Mouse (Mus musculus) heart, adult 2 months (tissue): ENCODE measurements around the gene Ifit1bl2.

Source experiments
- CTCF ChIP-seq: fragments of 200-600 bp; IDR thresholded peaks from 2 replicates; pipeline ENCODE4 v1.8.1; 2022; ENCODE audit warnings: antibody characterized with exemption, mild to moderate bottlenecking, moderate library complexity
- EP300 ChIP-seq: fragments of 200-500 bp; IDR thresholded peaks from 2 replicates; pipeline ENCODE4 v1.6.1; 2011; ENCODE audit warnings: low read depth, low read length, control low read depth; ENCODE audit not compliant: insufficient read depth
- POLR2A ChIP-seq: fragments of 200-500 bp; IDR thresholded peaks from 2 replicates; pipeline ENCODE4 v1.6.1; 2011; ENCODE audit warnings: mild to moderate bottlenecking, low read depth, low read length, control low read depth; ENCODE audit not compliant: insufficient read depth

DNA sequence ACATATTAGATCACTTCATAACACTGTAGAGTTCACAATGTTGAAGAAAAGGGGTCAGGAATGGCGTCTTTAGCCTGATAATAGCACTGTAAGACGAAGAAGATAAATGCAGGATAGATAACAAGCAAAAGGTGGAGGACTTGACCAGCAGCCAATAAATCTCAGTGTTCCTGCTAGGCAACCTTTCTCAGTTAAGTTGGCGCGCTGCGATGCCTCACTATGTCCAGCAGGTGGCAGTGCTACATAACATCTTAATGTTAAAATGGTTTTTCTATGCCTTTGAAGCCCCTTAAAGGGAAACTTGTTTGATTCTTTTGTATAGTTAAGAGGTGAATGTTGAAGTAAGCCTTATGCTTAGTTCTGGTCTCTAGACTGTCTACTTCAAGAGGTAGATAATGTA is 25.6 kb upstream of the Ifit1bl2 start:
- TF ChIP-seq EP300 (peak; percentile 88), CTCF (peak; percentile 98; the same call in 1 of the 2 replicates), POLR2A (no peak)
